Mouse (Mus musculus) heart, postnatal 4 days (tissue): ENCODE measurements at regions not wholly inside any gene's neighbourhood (a gene's known extent, or its start where the extent isn't known, plus 50 kb on each side); places are given as distances from the start of the nearest gene placed in this dataset.

Experiments used
- DNase-seq: peaks from one replicate; pipeline ENCODE4 v3.0.0; 2021

GRCm38 (mm10) chr14:46514262-46514932, 123.9 kb upstream of the Bmp4 start:
- DNase-seq: no peak

- no peak for DNase-seq
Observed at GRCm38 (mm10) chr14:46512118-46512517, 121.6 kb upstream of the Bmp4 start.

GRCm38 (mm10) chr14:46508871-46509270, 118.4 kb upstream of the Bmp4 start:
- DNase-seq: no peak

GRCm38 (mm10) chr14:46505266-46505665, 114.8 kb upstream of the Bmp4 start:
- DNase-seq: no peak

GRCm38 (mm10) chr14:46491601-46492000, 101.1 kb upstream of the Bmp4 start:
- DNase-seq: no peak

GRCm38 (mm10) chr14:46491182-46491581, 100.7 kb upstream of the Bmp4 start:
- DNase-seq: no peak

GRCm38 (mm10) chr14:46487551-46487950, 97.1 kb upstream of the Bmp4 start:
- DNase-seq: no peak

- DNase-seq: no peak
Observed at GRCm38 (mm10) chr14:46480396-46480795, 89.9 kb upstream of the Bmp4 start.

- DNase-seq: no peak
Observed at GRCm38 (mm10) chr14:46475945-46476344, 85.5 kb upstream of the Bmp4 start.

- DNase-seq: no peak
Observed at GRCm38 (mm10) chr14:46462967-46463366, 72.5 kb upstream of the Bmp4 start.

- no peak for DNase-seq
Observed at GRCm38 (mm10) chr14:46461960-46462359, 71.5 kb upstream of the Bmp4 start.

- no peak for DNase-seq
Observed at GRCm38 (mm10) chr14:46454500-46454899, 64.0 kb upstream of the Bmp4 start.

GRCm38 (mm10) chr14:46441696-46442095, 51.2 kb upstream of the Bmp4 start:
- DNase-seq: no peak
